Mouse (Mus musculus) megakaryocyte, embryonic 14.5 days (primary cell): Measurements from ENCODE around the gene Ubxn7. TPM values are rescaled to one million over a fixed set of nuclear protein-coding genes. Genes with fewer than 3 reads are reported as not detected.
"Not testable (repeated sequence)": the region's sequence is repeated elsewhere in the genome, so short reads cannot be mapped to it uniquely, and the experiment has no call there.

Experiments used
- H3K27me3 ChIP-seq: replicated peaks from 2 replicates; pipeline ENCODE3; 2012; ENCODE audit warnings: inconsistent platforms
- H3K36me3 ChIP-seq: replicated peaks from 2 replicates; pipeline ENCODE3; 2012; ENCODE audit warnings: low read length, inconsistent platforms, mixed read lengths
- H3K4me1 ChIP-seq: 2 replicates; pipeline ENCODE4 v1.6.1; 2012; ENCODE audit warnings: inconsistent platforms
- H3K4me3 ChIP-seq: replicated peaks from 2 replicates; pipeline ENCODE3; 2012; ENCODE audit warnings: moderate library complexity, mild to moderate bottlenecking, inconsistent platforms
- H3K9me3 ChIP-seq: 2 replicates; pipeline ENCODE4 v1.6.1; 2012; ENCODE audit warnings: inconsistent platforms
- FLI1 ChIP-seq: IDR thresholded peaks from 2 replicates; pipeline ENCODE4 v1.6.1; 2012; ENCODE audit warnings: low read length, inconsistent platforms, mixed read lengths
- GATA1 ChIP-seq: IDR thresholded peaks from 3 replicates; pipeline ENCODE4 v1.6.1; 2012; ENCODE audit warnings: mixed read lengths, low read length, inconsistent platforms, borderline replicate concordance
- polyA plus RNA-seq: library from polyadenylated mRNA; stranded (reverse); fragments of >175 nt; gene quantifications from 2 replicates; pipeline ENCODE4 v1.2.3, GENCODE M21; 2012; ENCODE audit warnings: low replicate concordance; ENCODE audit not compliant: insufficient read depth

Gene Ubxn7
- 0.23 TPM in 1 of 2 replicates, not detected in the other for polyA plus RNA-seq

GRCm38 (mm10) chr16:32332040-32332555, at the start of gene Ubxn7:
Gene Ubxn7, plus strand, starts transcription at chr16:32332257.
- H3K9me3 ChIP-seq: no peaks in the 10 kb centered on the region
- no peaks in the 10 kb centered on the region for H3K27me3 ChIP-seq
- peaks cover 37% of the 10 kb centered on the region for H3K4me1 ChIP-seq
- H3K36me3 ChIP-seq: no peaks in the 10 kb centered on the region
- TF ChIP-seq GATA1 (no peak), FLI1 (no peak)
- peak within 1 kb of the TSS; percentile 100 for H3K4me3 ChIP-seq

DNA sequence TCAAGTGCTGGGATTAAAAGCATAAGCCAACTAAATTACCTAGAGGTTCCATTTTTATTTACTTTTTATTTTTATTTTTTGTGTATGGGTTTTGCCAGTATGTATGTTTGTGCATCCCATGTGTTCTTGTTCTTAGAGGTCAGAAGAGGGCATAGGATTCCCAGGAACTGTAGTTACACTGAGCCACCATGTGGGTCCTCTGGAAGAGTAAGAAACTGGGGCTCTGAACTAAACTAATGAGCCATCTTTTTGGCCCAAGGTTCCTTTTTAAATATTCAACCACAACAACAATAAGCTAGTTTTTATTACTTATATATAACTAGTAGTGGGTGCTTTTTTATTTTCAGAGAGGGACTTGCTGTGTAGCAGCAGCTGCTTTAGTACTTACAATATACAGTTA, 49.4 kb upstream of the Ubxn7 start:
- Histone ChIP-seq H3K36me3 (peaks cover 75% of the 10 kb centered on the region), H3K4me3 (no peak overlapping the region), H3K4me1 (peaks cover 22% of the 10 kb centered on the region), H3K9me3 (peaks cover 4% of the 10 kb centered on the region; the same call in 1 of the 2 replicates), H3K27me3 (no peaks in the 10 kb centered on the region)
- TF ChIP-seq GATA1 (no peak), FLI1 (no peak)

GRCm38 (mm10) chr16:32291821-32292220, 40.2 kb upstream of the Ubxn7 start:
- Histone ChIP-seq H3K9me3 (no peaks in the 10 kb centered on the region), H3K4me1 (no peaks in the 10 kb centered on the region), H3K36me3 (peaks cover 56% of the 10 kb centered on the region), H3K4me3 (no peak overlapping the region), H3K27me3 (no peaks in the 10 kb centered on the region)
- TF ChIP-seq GATA1 (no peak), FLI1 (no peak)

DNA sequence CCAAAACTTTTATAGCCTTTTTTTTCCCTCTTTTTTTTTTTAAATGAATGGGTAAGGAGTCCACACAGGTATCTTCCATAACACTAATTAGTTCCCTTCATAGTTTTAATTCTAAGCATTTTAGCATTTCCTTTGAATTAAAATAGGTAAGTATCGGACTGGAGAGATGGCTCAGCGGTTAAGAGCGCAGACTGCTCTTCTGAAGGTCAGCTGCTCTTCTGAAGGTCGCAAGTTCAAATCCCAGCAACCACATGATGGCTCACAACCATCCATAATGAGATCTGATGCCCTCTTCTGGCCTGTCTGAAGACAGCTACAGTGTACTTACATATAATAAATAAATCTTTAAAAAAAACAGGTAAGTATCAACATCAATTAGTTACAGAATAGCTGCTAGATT, 32.4 kb upstream of the Ubxn7 start:
- not testable (repeated sequence) for H3K4me1 ChIP-seq, H3K4me3 ChIP-seq, H3K9me3 ChIP-seq, H3K27me3 ChIP-seq
- peaks cover 60% of the 10 kb centered on the region for H3K36me3 ChIP-seq

DNA sequence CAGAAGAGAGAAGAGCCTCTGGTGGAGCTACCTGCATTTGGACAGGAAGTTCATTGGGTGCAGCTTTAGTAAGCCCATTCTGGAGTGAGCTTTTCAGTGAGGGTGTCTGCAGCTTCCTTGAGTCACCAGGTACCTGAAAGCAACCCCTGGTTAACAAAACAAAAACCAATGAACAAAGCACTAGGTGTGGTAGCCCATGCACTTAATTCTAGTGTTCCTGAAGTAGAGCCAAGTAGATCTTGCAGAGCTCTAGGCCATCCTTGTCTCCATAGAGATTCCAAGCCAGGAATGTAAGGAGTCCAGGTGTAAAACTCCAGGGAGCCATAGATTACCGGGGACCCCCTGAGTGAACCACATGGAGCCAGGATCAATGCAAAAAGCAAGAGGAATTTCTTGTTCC, 29.0 kb upstream of the Ubxn7 start:
- H3K4me3 ChIP-seq: no peak overlapping the region
- H3K36me3 ChIP-seq: peaks cover 38% of the 10 kb centered on the region
- peaks cover 5% of the 10 kb centered on the region; the same call in 1 of the 2 replicates for H3K4me1 ChIP-seq
- H3K9me3 ChIP-seq: no peaks in the 10 kb centered on the region
- no peaks in the 10 kb centered on the region for H3K27me3 ChIP-seq
- no peak for TF ChIP-seq FLI1
- no peak for TF ChIP-seq GATA1

DNA sequence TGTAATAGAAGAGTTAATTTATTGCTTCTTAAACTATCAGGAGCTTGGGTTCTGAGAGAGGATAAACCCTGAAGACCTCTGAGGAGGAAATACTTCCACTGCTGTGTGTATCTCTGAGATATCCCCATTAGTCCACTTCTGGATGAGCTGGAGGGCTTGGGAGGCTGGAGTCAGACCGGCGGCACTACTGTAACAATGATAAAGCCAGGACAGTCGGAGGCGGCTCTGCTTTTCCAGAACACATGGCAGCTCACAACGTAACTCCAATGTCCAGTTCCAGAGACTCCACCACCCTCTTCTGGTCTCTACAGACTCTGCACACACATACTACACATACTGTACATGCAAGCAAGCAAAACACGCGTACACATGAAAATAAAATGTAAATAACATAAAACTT, 28.2 kb upstream of the Ubxn7 start:
- Histone ChIP-seq H3K36me3 (peaks cover 29% of the 10 kb centered on the region), H3K4me3 (no peak overlapping the region), H3K4me1 (peaks cover 5% of the 10 kb centered on the region; the same call in 1 of the 2 replicates), H3K9me3 (no peaks in the 10 kb centered on the region), H3K27me3 (no peaks in the 10 kb centered on the region)
- no peak for TF ChIP-seq GATA1
- TF ChIP-seq FLI1: no peak

- Histone ChIP-seq H3K36me3 (no peaks in the 10 kb centered on the region), H3K4me1 (peaks cover 4% of the 10 kb centered on the region), H3K4me3 (no peak overlapping the region), H3K9me3 (no peaks in the 10 kb centered on the region), H3K27me3 (no peaks in the 10 kb centered on the region)
- no peak for TF ChIP-seq GATA1
- no peak for TF ChIP-seq FLI1
These were observed 20.1 kb upstream of the Ubxn7 start for GRCm38 (mm10) chr16:32311970-32312369.

- Histone ChIP-seq H3K36me3 (no peaks in the 10 kb centered on the region), H3K9me3 (no peaks in the 10 kb centered on the region)
- no peak for TF ChIP-seq FLI1
- no peak for TF ChIP-seq GATA1
These were observed 19.7 kb upstream of the Ubxn7 start for GRCm38 (mm10) chr16:32312386-32312785.

GRCm38 (mm10) chr16:32312859-32313258, 19.2 kb upstream of the Ubxn7 start:
- H3K4me3 ChIP-seq: no peak overlapping the region
- H3K9me3 ChIP-seq: peaks cover 1% of the 10 kb centered on the region
- no peaks in the 10 kb centered on the region for H3K27me3 ChIP-seq
- H3K36me3 ChIP-seq: no peaks in the 10 kb centered on the region
- peaks cover 4% of the 10 kb centered on the region for H3K4me1 ChIP-seq
- TF ChIP-seq FLI1: no peak
- no peak for TF ChIP-seq GATA1

More at GRCm38 (mm10) chr16:32312386-32312785, 19.7 kb upstream of the Ubxn7 start:
- peaks cover 4% of the 10 kb centered on the region for H3K4me1 ChIP-seq
- H3K27me3 ChIP-seq: no peaks in the 10 kb centered on the region
- no peak overlapping the region for H3K4me3 ChIP-seq

GRCm38 (mm10) chr16:32316601-32317000, 15.5 kb upstream of the Ubxn7 start:
- Histone ChIP-seq H3K4me1 (no peaks in the 10 kb centered on the region), H3K9me3 (peaks cover 18% of the 10 kb centered on the region), H3K36me3 (no peaks in the 10 kb centered on the region), H3K4me3 (no peak overlapping the region), H3K27me3 (no peaks in the 10 kb centered on the region)
- TF ChIP-seq GATA1 (no peak), FLI1 (no peak)

- peaks cover 9% of the 10 kb centered on the region for H3K4me1 ChIP-seq
- peak overlapping the region; percentile 70 for H3K4me3 ChIP-seq
- H3K27me3 ChIP-seq: peaks cover 1% of the 10 kb centered on the region
- H3K9me3 ChIP-seq: peaks cover 10% of the 10 kb centered on the region
- H3K36me3 ChIP-seq: no peaks in the 10 kb centered on the region
- TF ChIP-seq GATA1: no peak
- no peak for TF ChIP-seq FLI1
These were observed 8.1 kb upstream of the Ubxn7 start for GRCm38 (mm10) chr16:32323953-32324352.
